Mouse (Mus musculus): Measurements from ENCODE around the gene Rrnad1. TPM values are rescaled to one million over a fixed set of nuclear protein-coding genes. Genes with fewer than 3 reads are reported as not detected.

The Rrnad1 gene
- polyA plus RNA-seq, 1 experiment from 2014 or later, result 6.1 TPM

DNA sequence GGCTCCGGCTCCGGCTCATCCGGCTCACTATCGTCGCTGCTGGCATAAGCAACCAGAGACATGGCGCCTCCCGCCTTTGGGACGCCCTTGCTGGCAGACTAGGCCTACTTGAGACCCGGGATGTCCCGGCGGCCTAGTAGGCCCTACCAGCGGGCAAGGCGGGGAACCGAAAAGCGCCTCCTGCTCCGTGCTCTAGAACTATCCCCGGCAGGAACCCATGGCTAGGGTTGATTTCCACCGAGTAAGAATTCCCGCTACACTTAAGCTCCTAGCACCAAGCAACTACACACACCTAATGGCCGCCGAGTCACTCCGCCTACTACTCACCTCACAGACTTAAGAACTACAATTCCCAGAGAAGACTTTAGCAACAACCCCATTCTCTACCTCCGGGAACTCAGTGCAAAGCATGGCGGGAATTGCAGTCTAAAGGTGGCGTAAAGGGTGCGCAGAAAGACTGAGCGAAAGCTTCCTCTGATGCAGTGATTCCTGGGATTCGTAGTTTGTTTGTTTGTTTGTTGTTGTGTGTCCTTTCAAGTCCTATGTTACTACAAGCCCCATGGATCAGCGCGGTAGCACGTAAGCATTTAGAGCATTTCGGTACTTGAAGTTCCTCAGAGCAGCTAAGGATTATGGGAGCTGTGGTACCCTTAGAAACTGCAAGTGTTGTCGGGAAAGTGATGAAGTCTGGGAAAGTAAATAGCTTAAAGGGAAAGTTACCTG is 45.1 kb downstream of the Rrnad1 start, which contains the start of gene Prcc:
TSS of gene Prcc (minus strand) at position 328 of the 723 bp plus-strand sequence.
- Histone ChIP-seq H3K4me2 (replicated peaks; ENCODE audit: low read depth) (peak within 1 kb of the TSS; percentile 89), H3K27me3 (replicated peaks; ENCODE audit: control insufficient read depth, insufficient read depth, low read length) (no peaks in the 10 kb centered on the region), H3K4me1 (replicated peaks; ENCODE audit: control insufficient read depth, insufficient read depth, low read length) (0 out of 2 replicates have a peak, but pooled peaks cover 4% of the 10 kb centered on the region), H3K4me3 (ENCODE audit: low read depth, low read length) (peak within 1 kb of the TSS; percentile 84), H3K27ac (ENCODE audit: low read depth, low read length) (peak within 1 kb of the TSS; percentile 71), H3K9ac (ENCODE audit: low read depth, low read length) (peak within 1 kb of the TSS; percentile 88), H3K36me3 (ENCODE audit: control insufficient read depth, insufficient read depth) (peaks cover 4% of the 10 kb centered on the region; the same call in 1 of the 2 replicates), H3K9me3 (ENCODE audit: control insufficient read depth) (no peaks in the 10 kb centered on the region)
- peak; percentile 27; the same call in 1 of the 2 replicates for TF ChIP-seq CTCF (IDR thresholded peaks at IDR 0.05; ENCODE audit: low read depth)
- WGBS, result 0% methylated on average over 33 of the region's 33 CpGs
- ATAC-seq, result peak; percentile 97

DNA sequence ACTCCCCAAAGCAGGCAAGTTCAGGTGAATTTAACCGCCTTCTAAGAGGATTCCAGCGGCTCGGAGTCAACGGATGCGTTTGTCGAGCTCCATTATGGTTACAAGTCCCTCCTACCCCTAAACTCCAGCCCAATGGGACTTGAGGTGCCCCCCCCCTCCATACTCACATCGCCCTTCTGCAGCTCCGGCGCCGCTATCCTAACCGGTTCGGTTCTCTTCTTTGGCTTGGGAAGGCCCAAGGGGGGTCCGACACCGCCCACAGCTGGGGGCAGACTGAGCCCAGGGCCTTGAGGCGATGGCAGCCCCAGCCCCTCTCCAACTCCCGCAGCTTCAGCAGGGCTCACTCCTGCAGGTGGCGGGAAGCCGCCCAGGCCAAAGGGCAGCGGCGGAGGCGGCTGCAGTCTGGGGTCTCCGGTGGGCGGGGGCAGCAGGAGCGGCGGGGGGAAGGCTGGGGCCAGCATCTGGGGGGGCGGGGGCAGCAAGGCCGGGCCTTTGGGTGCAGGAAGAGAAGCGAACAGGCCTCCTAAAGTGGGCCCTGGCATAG is 45.7 kb downstream of the Rrnad1 start:
- TF ChIP-seq CTCF (IDR thresholded peaks at IDR 0.05; ENCODE audit: low read depth), result peak; percentile 9; the same call in 1 of the 2 replicates

DNA sequence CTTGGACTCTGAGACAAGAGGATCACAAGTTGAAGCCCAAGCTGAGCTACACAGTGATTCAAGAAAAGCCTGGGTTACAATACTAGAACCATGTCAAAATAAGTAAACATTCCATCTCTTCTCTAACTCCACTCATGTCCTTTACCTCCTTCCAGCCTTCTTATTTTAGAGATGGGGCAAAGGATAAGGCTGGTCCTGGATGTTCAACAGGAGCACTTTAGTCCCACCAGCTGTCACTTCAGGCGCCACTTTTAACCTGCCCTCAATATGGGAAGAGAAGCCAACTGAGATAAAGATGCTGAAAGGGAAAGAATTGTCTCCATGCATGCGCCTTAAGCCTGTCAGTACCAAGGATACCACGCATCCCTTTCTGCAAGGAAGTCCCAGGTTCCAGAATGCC is 46.2 kb downstream of the Rrnad1 start:
- Histone ChIP-seq H3K27me3 (replicated peaks; ENCODE audit: control insufficient read depth, insufficient read depth, low read length) (no peaks in the 10 kb centered on the region), H3K4me1 (replicated peaks; ENCODE audit: control insufficient read depth, insufficient read depth, low read length) (0 out of 2 replicates have a peak, but pooled peaks cover 4% of the 10 kb centered on the region), H3K4me3 (ENCODE audit: low read depth, low read length) (peak overlapping the region; percentile 84), H3K9ac (ENCODE audit: low read depth, low read length) (peak overlapping the region; percentile 88; the same call in 1 of the 2 replicates), H3K36me3 (ENCODE audit: control insufficient read depth, insufficient read depth) (peaks cover 6% of the 10 kb centered on the region; the same call in 1 of the 2 replicates), H3K9me3 (ENCODE audit: control insufficient read depth) (no peaks in the 10 kb centered on the region), H3K4me2 (replicated peaks; ENCODE audit: low read depth) (peak overlapping the region; percentile 89), H3K27ac (ENCODE audit: low read depth, low read length) (no peak overlapping the region)
- ATAC-seq, result no peak
- TF ChIP-seq CTCF (IDR thresholded peaks at IDR 0.05; ENCODE audit: low read depth), result no peak
- 1% methylated on average over 3 of the region's 3 CpGs for WGBS

More for the DNA sequence above, 45.7 kb downstream of the Rrnad1 start:
- peak; percentile 3; the same call in 1 of the 2 replicates for ATAC-seq
- peak overlapping the region; percentile 89 for H3K4me2 ChIP-seq (replicated peaks; ENCODE audit: low read depth)
- no peaks in the 10 kb centered on the region for H3K9me3 ChIP-seq (ENCODE audit: control insufficient read depth)
- H3K9ac ChIP-seq (ENCODE audit: low read depth, low read length), result peak overlapping the region; percentile 88
- no peaks in the 10 kb centered on the region for H3K27me3 ChIP-seq (replicated peaks; ENCODE audit: control insufficient read depth, insufficient read depth, low read length)
- peaks cover 6% of the 10 kb centered on the region; the same call in 1 of the 2 replicates for H3K36me3 ChIP-seq (ENCODE audit: control insufficient read depth, insufficient read depth)
- WGBS, result under 1% methylated on average over 28 of the region's 28 CpGs
- H3K4me3 ChIP-seq (ENCODE audit: low read depth, low read length), result peak overlapping the region; percentile 84
- 0 out of 2 replicates have a peak, but pooled peaks cover 4% of the 10 kb centered on the region for H3K4me1 ChIP-seq (replicated peaks; ENCODE audit: control insufficient read depth, insufficient read depth, low read length)
- peak overlapping the region; percentile 71 for H3K27ac ChIP-seq (ENCODE audit: low read depth, low read length)

DNA sequence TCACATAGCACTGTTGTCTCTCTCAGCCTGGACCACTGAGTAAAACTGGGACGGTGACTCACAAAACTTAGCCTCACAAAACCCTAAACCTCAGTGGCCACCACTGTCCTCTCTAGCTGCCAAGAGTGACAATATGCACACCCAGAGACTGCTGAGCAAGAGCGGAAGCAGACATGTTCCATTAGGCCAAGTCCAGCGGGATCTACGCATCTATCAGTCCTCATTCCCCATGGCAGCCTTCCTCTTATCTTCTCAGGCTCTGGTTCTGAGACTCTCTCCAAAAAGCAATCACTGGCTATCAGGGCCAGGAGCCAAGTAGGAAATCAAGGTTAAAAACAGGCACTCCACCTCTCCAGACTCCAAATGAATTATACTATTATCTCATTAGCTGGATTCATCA is 52.8 kb downstream of the Rrnad1 start:
- no peak overlapping the region for H3K9ac ChIP-seq (ENCODE audit: low read depth, low read length)

More for the DNA sequence above, 52.8 kb downstream of the Rrnad1 start:
- TF ChIP-seq CTCF (IDR thresholded peaks at IDR 0.05; ENCODE audit: low read depth), result no peak
- no peak overlapping the region for H3K27ac ChIP-seq (ENCODE audit: low read depth, low read length)
- no peaks in the 10 kb centered on the region for H3K27me3 ChIP-seq (replicated peaks; ENCODE audit: control insufficient read depth, insufficient read depth, low read length)
- no peaks in the 10 kb centered on the region for H3K9me3 ChIP-seq (ENCODE audit: control insufficient read depth)
- H3K4me3 ChIP-seq (ENCODE audit: low read depth, low read length), result no peak overlapping the region
- no peak overlapping the region for H3K4me2 ChIP-seq (replicated peaks; ENCODE audit: low read depth)
- ATAC-seq, result no peak
- no peaks in the 10 kb centered on the region for H3K4me1 ChIP-seq (replicated peaks; ENCODE audit: control insufficient read depth, insufficient read depth, low read length)
- H3K36me3 ChIP-seq (ENCODE audit: control insufficient read depth, insufficient read depth), result peaks cover 19% of the 10 kb centered on the region
- WGBS, result 91% methylated on average over 4 of the region's 4 CpGs

Other genes starting within 250 kb of the Rrnad1 start
- 0.23 and 0.34 TPM in 2 replicates for gene Lrrc71, start 182.1 kb downstream of the Rrnad1 start, polyA plus RNA-seq (2015; fragmentation: Nextera tagmentation; extraction: Ambion mirVana)
- gene Ntrk1, start 135.6 kb downstream of the Rrnad1 start, polyA plus RNA-seq (2015; fragmentation: Nextera tagmentation; extraction: Ambion mirVana), result 0.16 and 0.18 TPM in 2 replicates
- gene Insrr, start 133.8 kb downstream of the Rrnad1 start, polyA plus RNA-seq (2015; fragmentation: Nextera tagmentation; extraction: Ambion mirVana), result 0.05 TPM in 2 replicates
- gene Pear1, start 106.4 kb downstream of the Rrnad1 start, polyA plus RNA-seq (2015; fragmentation: Nextera tagmentation; extraction: Ambion mirVana), result 7.7 and 10.1 TPM in 2 replicates
- 0.17 and 0.47 TPM in 2 replicates for gene Sh2d2a, start 84.0 kb downstream of the Rrnad1 start, polyA plus RNA-seq (2015; fragmentation: Nextera tagmentation; extraction: Ambion mirVana)
- 7.9 and 8.0 TPM in 2 replicates for gene Prcc, start 45.1 kb downstream of the Rrnad1 start, polyA plus RNA-seq (2015; fragmentation: Nextera tagmentation; extraction: Ambion mirVana)
- 93.8 and 107 TPM in 2 replicates for gene Hdgf, start 24.4 kb downstream of the Rrnad1 start, polyA plus RNA-seq (2015; fragmentation: Nextera tagmentation; extraction: Ambion mirVana)
- gene Mrpl24, start 11.2 kb downstream of the Rrnad1 start, polyA plus RNA-seq (2015; fragmentation: Nextera tagmentation; extraction: Ambion mirVana), result 74.9 and 79.5 TPM in 2 replicates
- 13.9 and 14.1 TPM in 2 replicates for gene Isg20l2, start 403 bp downstream of the Rrnad1 start, polyA plus RNA-seq (2015; fragmentation: Nextera tagmentation; extraction: Ambion mirVana)
- 0.81 and 1.9 TPM in 2 replicates for gene Crabp2, start 17.9 kb upstream of the Rrnad1 start, polyA plus RNA-seq (2015; fragmentation: Nextera tagmentation; extraction: Ambion mirVana)
- 9.2 and 9.5 TPM in 2 replicates for gene Nes, start 40.4 kb upstream of the Rrnad1 start, polyA plus RNA-seq (2015; fragmentation: Nextera tagmentation; extraction: Ambion mirVana)
- gene Bcan, start 69.5 kb upstream of the Rrnad1 start, polyA plus RNA-seq (2015; fragmentation: Nextera tagmentation; extraction: Ambion mirVana), result 0.17 and 0.24 TPM in 2 replicates
- gene Hapln2, start 96.9 kb upstream of the Rrnad1 start, polyA plus RNA-seq (2015; fragmentation: Nextera tagmentation; extraction: Ambion mirVana), result not detected in 2 replicates
- 13.6 and 16.8 TPM in 2 replicates for gene Gpatch4, start 112.4 kb upstream of the Rrnad1 start, polyA plus RNA-seq (2015; fragmentation: Nextera tagmentation; extraction: Ambion mirVana)
- gene Naxe, start 127.8 kb upstream of the Rrnad1 start, polyA plus RNA-seq (2015; fragmentation: Nextera tagmentation; extraction: Ambion mirVana), result 109 and 118 TPM in 2 replicates
- gene Ttc24, start 147.6 kb upstream of the Rrnad1 start, polyA plus RNA-seq (2015; fragmentation: Nextera tagmentation; extraction: Ambion mirVana), result not detected in 2 replicates
- 4.3 TPM in 2 replicates for gene Iqgap3, start 151.3 kb upstream of the Rrnad1 start, polyA plus RNA-seq (2015; fragmentation: Nextera tagmentation; extraction: Ambion mirVana)
- gene Mef2d, start 211.7 kb upstream of the Rrnad1 start, polyA plus RNA-seq (2015; fragmentation: Nextera tagmentation; extraction: Ambion mirVana), result 15.8 and 16.2 TPM in 2 replicates

Measured in intestine, postnatal 0 days (tissue).